In the genomic region with DNA sequence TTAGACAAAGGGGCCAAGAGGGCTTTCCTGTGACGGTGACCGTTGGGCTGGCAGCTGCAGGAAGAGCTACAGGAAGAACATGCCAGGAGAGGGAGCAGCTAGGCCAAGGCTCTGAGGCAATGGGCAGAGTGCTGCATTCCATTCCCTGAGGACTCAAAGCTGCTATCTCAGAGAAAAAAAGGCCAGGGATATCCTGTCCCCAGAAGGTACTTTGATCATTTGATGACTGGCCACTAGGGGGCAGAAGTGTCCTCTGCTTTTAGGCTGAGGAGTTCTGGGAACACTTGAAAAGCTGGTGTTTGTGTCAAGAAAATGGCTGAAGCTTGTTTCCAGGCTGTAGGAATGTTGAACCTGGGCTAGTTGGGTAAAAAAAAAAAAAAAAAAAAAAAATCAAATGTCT, we compare ENCODE assay signal across 9 mouse cellular contexts. TPM values are rescaled to one million over a fixed set of nuclear protein-coding genes. Genes with fewer than 3 reads are reported as not detected.
DNase-seq lines count a peak whose midpoint lies in the region; ATAC-seq lines count a peak whose summit lies in the region.
"Had no signal": no experiment of that assay in that cellular context is flagged by ENCODE, and none has a peak within 500 bp of the region (broad histone marks: within the 10 kb centered on the region; RNA-seq: fewer than 3 reads in every experiment).

No protein-coding gene starts in this region.

- H3K9me3 ChIP-seq in limb, embryonic 11.5 days (ENCODE audit: control insufficient read depth, low read length), result no peaks in the 10 kb centered on the region
- H3K9me3 ChIP-seq: stomach, embryonic 15.5 days had no signal

- H3K4me3 ChIP-seq in limb, embryonic 11.5 days (ENCODE audit: low read depth, low read length), result no peak overlapping the region
- H3K4me3 ChIP-seq: stomach, embryonic 15.5 days had no signal

- 36% methylated on average over 2 of the region's 2 CpGs for WGBS in limb, embryonic 11.5 days

- no peak overlapping the region for H3K27ac ChIP-seq in limb, embryonic 11.5 days (replicated peaks; ENCODE audit: low read depth, low read length)
- H3K27ac ChIP-seq: stomach, embryonic 15.5 days had no signal

- H3K36me3 ChIP-seq in limb, embryonic 11.5 days (ENCODE audit: control insufficient read depth, insufficient read depth, low read length), result no peaks in the 10 kb centered on the region
- H3K36me3 ChIP-seq in splenic B cell, adult 2 months (ENCODE audit: control insufficient read depth, insufficient read depth, low read length, poor library complexity, severe bottlenecking), result no peaks in the 10 kb centered on the region
- H3K36me3 ChIP-seq: stomach, embryonic 15.5 days had no signal

- H3K4me2 ChIP-seq in limb, embryonic 11.5 days (ENCODE audit: low read depth, severe bottlenecking), result no peak overlapping the region
- H3K4me2 ChIP-seq: stomach, embryonic 15.5 days had no signal

- ATAC-seq in limb, embryonic 11.5 days (ENCODE audit: insufficient number of reproducible peaks, low FRiP score, low TSS enrichment, low read depth), result no peak

- peak; percentile 58 to 62 for DNase-seq in urinary bladder, adult 18-20 months (ENCODE audit: low spot score in 2 of 2)
- no peak for DNase-seq in urinary bladder, adult 2 months (ENCODE audit: low spot score)
- DNase-seq in embryo, embryonic 11 days, result peak; percentile 91
- DNase-seq in heart, adult 18-20 months, result peak; percentile 81 to 93
- DNase-seq in kidney, adult 8-10 months, result peak; percentile 73 to 87
- peak; percentile 89 for DNase-seq in limb, embryonic 11.5 days (ENCODE audit: low spot score)
- DNase-seq in naive thymus-derived CD4-positive, alpha-beta T cell, adult 2 months (ENCODE audit: low read depth), result peak; percentile 79
- DNase-seq in splenic B cell, adult 2 months (ENCODE audit: low read depth, low spot score), result peak; percentile 80

- H3K27me3 ChIP-seq in limb, embryonic 11.5 days (ENCODE audit: control insufficient read depth, insufficient read depth, low read length), result no peaks in the 10 kb centered on the region
- H3K27me3 ChIP-seq in splenic B cell, adult 2 months (ENCODE audit: control insufficient read depth, insufficient read depth, low read length, poor library complexity, severe bottlenecking), result no peaks in the 10 kb centered on the region
- H3K27me3 ChIP-seq: stomach, embryonic 15.5 days had no signal

- H3K9ac ChIP-seq in limb, embryonic 11.5 days (ENCODE audit: low read length), result no peak overlapping the region
- H3K9ac ChIP-seq: stomach, embryonic 15.5 days had no signal

- H3K4me1 ChIP-seq in limb, embryonic 11.5 days (ENCODE audit: control insufficient read depth, insufficient read depth, low read length), result no peaks in the 10 kb centered on the region

RNA-seq across cellular contexts. Expression of a gene that starts 23.9 kb away (rescaled TPM):
- polyA plus RNA-seq in urinary bladder, adult 2 months (2012; rRNA removed), result 24.6 and 29.4 TPM in 2 replicates
- 1 to 10 TPM; 2.9 to 3.4 TPM for total RNA-seq in heart, adult 18-20 months (2021)
- polyA plus RNA-seq in limb, embryonic 11.5 days (2014; fragmentation: Nextera tagmentation; extraction: Ambion mirVana), result 0.33 and 0.65 TPM in 2 replicates

RNA-seq across cellular contexts. Expression of a gene that starts 31.4 kb away (rescaled TPM):
- 0.01 TPM in 1 of 2 replicates, not detected in the other for polyA plus RNA-seq in urinary bladder, adult 2 months (2012; rRNA removed)
- under 1 TPM in 1 of 2 experiments, not detected in 1; 0.15 TPM for total RNA-seq in heart, adult 18-20 months (2021)
- not detected in 2 replicates for polyA plus RNA-seq in limb, embryonic 11.5 days (2014; fragmentation: Nextera tagmentation; extraction: Ambion mirVana)

Comparison
In these comparisons a context has a peak if more than half of its experiments do, and no peak if none do; other contexts are left out.
1. RNA of a gene that starts 23.9 kb away (polyA plus RNA-seq): 24.6 to 29.4 TPM in urinary bladder, adult 2 months; 0.33 to 0.65 TPM in limb, embryonic 11.5 days; every median in the first group is over 10 times any median in the second.